Mouse (Mus musculus): ENCODE measurements at regions not wholly inside any gene's neighbourhood (a gene's known extent, or its start where the extent isn't known, plus 50 kb on each side); places are given as distances from the start of the nearest gene placed in this dataset.

GRCm38 (mm10) chrX:12855425-12855824, 93.6 kb upstream of the Med14 start:
- TF ChIP-seq CTCF (IDR thresholded peaks at IDR 0.05; ENCODE audit: low read depth): no peak
- no peak for TF ChIP-seq EP300 (IDR thresholded peaks at IDR 0.05; ENCODE audit: low read depth)

All from liver, postnatal 0 days (tissue).